Mouse (Mus musculus) ES-E14 (cell line): ENCODE results near the gene Cebpb.

Source experiments
- CHD2 ChIP-seq: IDR thresholded peaks from 2 replicates; pipeline ENCODE4 v1.6.1; 2014; ENCODE audit warnings: mild to moderate bottlenecking, low read depth, low read length, inconsistent platforms
- MAFK ChIP-seq: IDR thresholded peaks from 2 replicates; pipeline ENCODE4 v1.6.1; 2014; ENCODE audit warnings: mild to moderate bottlenecking, low read depth, low read length, inconsistent platforms; ENCODE audit not compliant: insufficient read depth
- ZC3H11A ChIP-seq: IDR thresholded peaks from 2 replicates; pipeline ENCODE4 v1.6.1; 2012; ENCODE audit warnings: low read depth, mild to moderate bottlenecking, inconsistent platforms, low read length, borderline replicate concordance
- ZNF384 ChIP-seq: IDR thresholded peaks from 2 replicates; pipeline ENCODE4 v1.6.1; 2012; ENCODE audit warnings: low read depth, low read length, inconsistent platforms

- no peak for TF ChIP-seq ZC3H11A
- no peak for TF ChIP-seq MAFK
- TF ChIP-seq CHD2, result no peak
- no peak for TF ChIP-seq ZNF384
Measured at GRCm38 (mm10) chr2:167691410-167691809, 2.7 kb downstream of the Cebpb start.
